Mouse (Mus musculus) myocyte (in vitro differentiated cells): ENCODE measurements around the gene Slc9a5. TPM values are rescaled to one million over a fixed set of nuclear protein-coding genes. Genes with fewer than 3 reads are reported as not detected.

Experiments
- H3K27me3 ChIP-seq: one replicate; pipeline ENCODE4 v1.6.1; 2011; ENCODE audit not compliant: control insufficient read depth, insufficient read depth, insufficient read length
- H3K36me3 ChIP-seq: one replicate; pipeline ENCODE4 v1.6.1; 2011; ENCODE audit not compliant: control insufficient read depth, insufficient read depth
- H3K4me2 ChIP-seq: one replicate; pipeline ENCODE4 v1.6.1; 2011; ENCODE audit warnings: low read depth, control low read depth
- H3K4me3 ChIP-seq: one replicate; pipeline ENCODE4 v1.5.1; 2011; ENCODE audit warnings: mild to moderate bottlenecking, control low read depth, moderate library complexity
- H3K79me2 ChIP-seq: one replicate; pipeline ENCODE4 v1.6.1; 2011; ENCODE audit not compliant: control insufficient read depth, insufficient read depth
- H3ac ChIP-seq: one replicate; pipeline ENCODE4 v1.6.1; 2011; ENCODE audit not compliant: control insufficient read depth, insufficient read length
- CEBPB ChIP-seq: IDR thresholded peaks from 2 replicates; pipeline ENCODE4 v1.6.1; 2011; ENCODE audit warnings: mild to moderate bottlenecking, moderate library complexity; ENCODE audit not compliant: poor library complexity, insufficient read depth, severe bottlenecking
- E2F4 ChIP-seq: IDR thresholded peaks from one replicate; pipeline ENCODE4 v1.6.1; 2011; ENCODE audit warnings: mild to moderate bottlenecking, control low read depth, moderate library complexity; ENCODE audit not compliant: insufficient read depth
- MAX ChIP-seq: IDR thresholded peaks from one replicate; pipeline ENCODE4 v1.6.1; 2011; ENCODE audit warnings: low read depth, mild to moderate bottlenecking, control low read depth
- MYOD1 ChIP-seq, 3 experiments: IDR thresholded peaks; one replicate each; pipeline ENCODE4 v1.6.1; 2011; ENCODE audit warnings: control low read depth in 2 of 3, low read depth in 2 of 3, mild to moderate bottlenecking in 2 of 3, moderate library complexity in 1 of 3; ENCODE audit not compliant: insufficient read length in 2 of 3, control insufficient read depth in 1 of 3
- MYOG ChIP-seq, 3 experiments: IDR thresholded peaks; one replicate each; pipeline ENCODE4 v1.6.1; 2011; ENCODE audit warnings: control low read depth in 2 of 3, low read depth in 2 of 3, mild to moderate bottlenecking in 2 of 3; ENCODE audit not compliant: insufficient read length in 2 of 3, control insufficient read depth in 1 of 3, insufficient read depth in 1 of 3
- POLR2A ChIP-seq: IDR thresholded peaks from one replicate; pipeline ENCODE4 v1.6.1; 2011; ENCODE audit warnings: low read depth, mild to moderate bottlenecking, control low read depth, moderate library complexity; ENCODE audit not compliant: insufficient read length
- POLR2AphosphoS2 ChIP-seq: IDR thresholded peaks from one replicate; pipeline ENCODE4 v1.6.1; 2011; ENCODE audit warnings: low read depth, control low read depth; ENCODE audit not compliant: insufficient read length
- REST ChIP-seq: IDR thresholded peaks from one replicate; pipeline ENCODE4 v1.6.1; 2011; ENCODE audit warnings: mild to moderate bottlenecking, control low read depth, moderate library complexity; ENCODE audit not compliant: insufficient read depth, insufficient read length
- SRF ChIP-seq: IDR thresholded peaks from one replicate; pipeline ENCODE4 v1.6.1; 2011; ENCODE audit warnings: low read depth; ENCODE audit not compliant: control insufficient read depth, insufficient read length
- TCF12 ChIP-seq: IDR thresholded peaks from one replicate; pipeline ENCODE4 v1.6.1; 2011; ENCODE audit warnings: mild to moderate bottlenecking, control low read depth; ENCODE audit not compliant: poor library complexity, insufficient read depth, severe bottlenecking
- TCF3 ChIP-seq: IDR thresholded peaks from one replicate; pipeline ENCODE4 v1.6.1; 2011; ENCODE audit warnings: low read depth, control low read depth; ENCODE audit not compliant: insufficient read length
- USF1 ChIP-seq: IDR thresholded peaks from one replicate; pipeline ENCODE4 v1.6.1; 2011; ENCODE audit warnings: low read depth, mild to moderate bottlenecking, control low read depth, moderate library complexity
- polyA plus RNA-seq: library from polyadenylated mRNA; unstranded; fragments of >200 nt; fragmentation: generic; extraction: Trizol; gene quantifications from one replicate; pipeline ENCODE4 v1.2.1, GENCODE M21; 2012; ENCODE audit warnings: missing spikeins

The Slc9a5 gene
- polyA plus RNA-seq: 6.2 TPM

GRCm38 (mm10) chr8:105348450-105349095 lies at the start of gene Slc9a5:
Gene Slc9a5, plus strand, starts transcription at chr8:105348843.
- TF ChIP-seq MYOG (IDR thresholded peaks at IDR 0.05; ENCODE audit: control insufficient read depth in 1 of 3, insufficient read depth in 1 of 3, insufficient read length in 2 of 3, low read depth in 2 of 3): peak in 1 of 3 experiments; percentile 49
- no peak for TF ChIP-seq E2F4
- Histone ChIP-seq H3K27me3 (no peaks in the 10 kb centered on the region), H3K36me3 (no peaks in the 10 kb centered on the region), H3K79me2 (peaks cover 40% of the 10 kb centered on the region), H3K4me2 (peak within 1 kb of the TSS; percentile 92), H3ac (peak within 1 kb of the TSS; percentile 27), H3K4me3 (peak within 1 kb of the TSS; percentile 94)

GRCm38 (mm10) chr8:105299962-105300361 lies 48.7 kb upstream of the Slc9a5 start:
- H3K27me3 ChIP-seq: no peaks in the 10 kb centered on the region
- peak overlapping the region; percentile 82 for H3K4me2 ChIP-seq
- H3ac ChIP-seq: no peak overlapping the region
- peaks cover 48% of the 10 kb centered on the region for H3K36me3 ChIP-seq
- TF ChIP-seq MYOG (IDR thresholded peaks at IDR 0.05; ENCODE audit: control insufficient read depth in 1 of 3, insufficient read depth in 1 of 3, insufficient read length in 2 of 3, low read depth in 2 of 3): no peak
- no peak for TF ChIP-seq USF1
- TF ChIP-seq TCF12: no peak
- TF ChIP-seq POLR2A: no peak
- no peak for TF ChIP-seq MYOD1 (IDR thresholded peaks at IDR 0.05; ENCODE audit: control insufficient read depth in 1 of 3, insufficient read length in 2 of 3, low read depth in 2 of 3)
- TF ChIP-seq TCF3: no peak
- TF ChIP-seq SRF: no peak
- TF ChIP-seq CEBPB: no peak
- no peak for TF ChIP-seq MAX
- TF ChIP-seq E2F4: no peak
- peak overlapping the region; percentile 93 for H3K4me3 ChIP-seq
- peaks cover 32% of the 10 kb centered on the region for H3K79me2 ChIP-seq

- Histone ChIP-seq H3K27me3 (no peaks in the 10 kb centered on the region), H3K4me3 (no peak overlapping the region), H3ac (no peak overlapping the region), H3K36me3 (peaks cover 48% of the 10 kb centered on the region), H3K79me2 (peaks cover 20% of the 10 kb centered on the region), H3K4me2 (no peak overlapping the region)
- TF ChIP-seq POLR2AphosphoS2 (no peak), E2F4 (no peak), MAX (no peak), MYOD1 (IDR thresholded peaks at IDR 0.05; ENCODE audit: control insufficient read depth in 1 of 3, insufficient read length in 2 of 3, low read depth in 2 of 3) (no peak), CEBPB (no peak), POLR2A (no peak), TCF3 (no peak), SRF (no peak), TCF12 (no peak), REST (no peak)
Observed at GRCm38 (mm10) chr8:105303396-105303795, 45.2 kb upstream of the Slc9a5 start.

- Histone ChIP-seq H3K79me2 (peaks cover 16% of the 10 kb centered on the region), H3ac (no peak overlapping the region), H3K36me3 (peaks cover 52% of the 10 kb centered on the region), H3K4me3 (no peak overlapping the region), H3K4me2 (no peak overlapping the region), H3K27me3 (no peaks in the 10 kb centered on the region)
- TF ChIP-seq SRF (no peak), CEBPB (no peak), E2F4 (no peak), POLR2AphosphoS2 (no peak), REST (no peak), TCF12 (no peak), MAX (no peak), POLR2A (no peak), MYOD1 (IDR thresholded peaks at IDR 0.05; ENCODE audit: control insufficient read depth in 1 of 3, insufficient read length in 2 of 3, low read depth in 2 of 3) (no peak)
Observed at GRCm38 (mm10) chr8:105303874-105304273, 44.8 kb upstream of the Slc9a5 start.
